Mouse (Mus musculus): ENCODE data around the gene Gmppa. TPM values are rescaled to one million over a fixed set of nuclear protein-coding genes. Genes with fewer than 3 reads are reported as not detected.

Gene Gmppa
- polyA plus RNA-seq, 1 experiment from 2014 or later, result 57.2 TPM

DNA sequence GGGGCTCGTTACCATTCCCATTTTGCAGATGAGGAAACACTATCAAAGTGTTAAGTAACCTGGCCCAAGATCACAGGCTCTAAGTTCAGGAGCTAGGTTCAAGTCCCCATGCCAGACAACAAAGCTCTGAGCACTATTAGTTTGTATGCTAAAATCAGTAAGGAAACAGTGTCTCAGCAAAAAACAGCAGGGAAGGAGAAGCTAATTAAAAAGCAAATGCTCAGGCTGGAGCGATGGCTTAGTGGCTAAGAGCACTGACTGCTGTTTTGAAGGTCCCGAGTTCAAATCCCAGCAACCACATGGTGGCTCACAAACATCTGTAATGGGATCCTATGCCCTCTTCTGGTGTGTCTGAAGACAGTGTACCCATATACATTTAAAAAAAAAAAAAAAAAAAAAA is 23.5 kb upstream of the Gmppa start:
- no peak for ATAC-seq (replicated peaks; ENCODE audit: insufficient number of reproducible peaks, low FRiP score, low TSS enrichment)
- H3K4me2 ChIP-seq, result no peak overlapping the region
- peaks cover 21% of the 10 kb centered on the region for H3K4me1 ChIP-seq (ENCODE audit: control insufficient read depth, insufficient read depth, low read length)
- H3K9ac ChIP-seq (ENCODE audit: low read depth, low read length), result no peak overlapping the region
- 85% methylated on average over 3 of the region's 3 CpGs for WGBS (ENCODE audit: insufficient replicate concordance)
- H3K36me3 ChIP-seq (ENCODE audit: control insufficient read depth, insufficient read depth, low read length), result peaks cover 20% of the 10 kb centered on the region
- H3K27ac ChIP-seq (ENCODE audit: low read depth, low read length), result no peak overlapping the region
- no peak overlapping the region for H3K4me3 ChIP-seq (ENCODE audit: low read depth, low read length)
- H3K9me3 ChIP-seq (replicated peaks; ENCODE audit: control insufficient read depth, low read length), result no peaks in the 10 kb centered on the region
- H3K27me3 ChIP-seq (ENCODE audit: control insufficient read depth, insufficient read depth, low read length), result no peaks in the 10 kb centered on the region; the same call in 1 of the 2 replicates

GRCm38 (mm10) chr1:75413749-75414148 is 22.0 kb upstream of the Gmppa start:
- H3K4me3 ChIP-seq (ENCODE audit: low read depth, low read length), result no peak overlapping the region
- WGBS (ENCODE audit: insufficient replicate concordance), result 50% methylated on average over 3 of the region's 3 CpGs
- H3K9me3 ChIP-seq (replicated peaks; ENCODE audit: control insufficient read depth, low read length), result no peaks in the 10 kb centered on the region
- H3K27me3 ChIP-seq (ENCODE audit: control insufficient read depth, insufficient read depth, low read length), result no peaks in the 10 kb centered on the region; the same call in 1 of the 2 replicates
- peaks cover 12% of the 10 kb centered on the region; the same call in 1 of the 2 replicates for H3K4me1 ChIP-seq (ENCODE audit: control insufficient read depth, insufficient read depth, low read length)
- H3K9ac ChIP-seq (ENCODE audit: low read depth, low read length), result no peak overlapping the region
- H3K4me2 ChIP-seq, result no peak overlapping the region
- H3K36me3 ChIP-seq (ENCODE audit: control insufficient read depth, insufficient read depth, low read length), result peaks cover 24% of the 10 kb centered on the region
- no peak for ATAC-seq (replicated peaks; ENCODE audit: insufficient number of reproducible peaks, low FRiP score, low TSS enrichment)
- H3K27ac ChIP-seq (ENCODE audit: low read depth, low read length), result no peak overlapping the region

- Histone ChIP-seq H3K4me2 (peak overlapping the region; percentile 63), H3K4me1 (ENCODE audit: control insufficient read depth, insufficient read depth, low read length) (peaks cover 25% of the 10 kb centered on the region), H3K27me3 (ENCODE audit: control insufficient read depth, insufficient read depth, low read length) (peaks cover 28% of the 10 kb centered on the region), H3K27ac (ENCODE audit: low read depth, low read length) (no peak overlapping the region), H3K36me3 (ENCODE audit: control insufficient read depth, insufficient read depth, low read length) (peaks cover 5% of the 10 kb centered on the region; the same call in 1 of the 2 replicates), H3K9me3 (replicated peaks; ENCODE audit: control insufficient read depth, low read length) (no peaks in the 10 kb centered on the region), H3K4me3 (ENCODE audit: low read depth, low read length) (peak overlapping the region; percentile 32; the same call in 1 of the 2 replicates), H3K9ac (ENCODE audit: low read depth, low read length) (peak overlapping the region; percentile 56; the same call in 1 of the 2 replicates)
- WGBS (ENCODE audit: insufficient replicate concordance), result 7% methylated on average over 20 of the region's 20 CpGs
- ATAC-seq (replicated peaks; ENCODE audit: insufficient number of reproducible peaks, low FRiP score, low TSS enrichment), result no peak
These were observed 13.9 kb upstream of the Gmppa start for GRCm38 (mm10) chr1:75421794-75422193.

DNA sequence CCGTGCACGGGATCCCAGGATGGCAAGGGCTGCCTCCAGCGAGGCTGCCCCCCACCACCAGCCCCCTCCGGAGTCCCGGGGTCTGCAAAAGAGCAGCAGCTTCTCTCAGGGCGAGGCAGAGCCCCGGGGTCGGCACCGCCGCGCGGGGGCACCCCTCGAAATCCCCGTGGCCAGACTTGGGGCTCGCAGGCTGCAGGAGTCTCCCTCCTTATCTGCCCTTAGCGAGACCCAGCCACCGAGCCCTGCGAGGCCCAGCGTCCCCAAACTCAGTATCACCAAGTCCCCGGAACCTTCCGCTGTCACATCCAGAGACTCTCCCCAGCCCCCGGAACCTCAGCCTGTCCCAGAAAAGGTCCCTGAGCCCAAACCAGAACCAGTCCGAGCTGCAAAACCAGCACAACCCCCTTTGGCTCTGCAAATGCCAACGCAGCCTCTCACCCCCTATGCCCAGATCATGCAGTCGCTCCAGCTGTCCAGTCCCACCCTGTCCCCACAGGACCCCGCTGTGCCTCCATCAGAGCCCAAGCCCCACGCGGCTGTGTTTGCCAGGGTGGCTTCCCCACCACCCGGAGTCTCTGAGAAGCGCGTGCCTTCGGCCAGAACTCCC is 13.4 kb upstream of the Gmppa start:
- H3K27me3 ChIP-seq (ENCODE audit: control insufficient read depth, insufficient read depth, low read length), result peaks cover 28% of the 10 kb centered on the region
- H3K27ac ChIP-seq (ENCODE audit: low read depth, low read length), result no peak overlapping the region
- peak overlapping the region; percentile 63 for H3K4me2 ChIP-seq
- peak overlapping the region; percentile 69 for H3K9ac ChIP-seq (ENCODE audit: low read depth, low read length)
- H3K4me3 ChIP-seq (ENCODE audit: low read depth, low read length), result peak overlapping the region; percentile 32
- ATAC-seq (replicated peaks; ENCODE audit: insufficient number of reproducible peaks, low FRiP score, low TSS enrichment), result no peak
- peaks cover 25% of the 10 kb centered on the region for H3K4me1 ChIP-seq (ENCODE audit: control insufficient read depth, insufficient read depth, low read length)
- peaks cover 5% of the 10 kb centered on the region; the same call in 1 of the 2 replicates for H3K36me3 ChIP-seq (ENCODE audit: control insufficient read depth, insufficient read depth, low read length)
- 7% methylated on average over 19 of the region's 32 CpGs for WGBS (ENCODE audit: insufficient replicate concordance)
- no peaks in the 10 kb centered on the region for H3K9me3 ChIP-seq (replicated peaks; ENCODE audit: control insufficient read depth, low read length)

DNA sequence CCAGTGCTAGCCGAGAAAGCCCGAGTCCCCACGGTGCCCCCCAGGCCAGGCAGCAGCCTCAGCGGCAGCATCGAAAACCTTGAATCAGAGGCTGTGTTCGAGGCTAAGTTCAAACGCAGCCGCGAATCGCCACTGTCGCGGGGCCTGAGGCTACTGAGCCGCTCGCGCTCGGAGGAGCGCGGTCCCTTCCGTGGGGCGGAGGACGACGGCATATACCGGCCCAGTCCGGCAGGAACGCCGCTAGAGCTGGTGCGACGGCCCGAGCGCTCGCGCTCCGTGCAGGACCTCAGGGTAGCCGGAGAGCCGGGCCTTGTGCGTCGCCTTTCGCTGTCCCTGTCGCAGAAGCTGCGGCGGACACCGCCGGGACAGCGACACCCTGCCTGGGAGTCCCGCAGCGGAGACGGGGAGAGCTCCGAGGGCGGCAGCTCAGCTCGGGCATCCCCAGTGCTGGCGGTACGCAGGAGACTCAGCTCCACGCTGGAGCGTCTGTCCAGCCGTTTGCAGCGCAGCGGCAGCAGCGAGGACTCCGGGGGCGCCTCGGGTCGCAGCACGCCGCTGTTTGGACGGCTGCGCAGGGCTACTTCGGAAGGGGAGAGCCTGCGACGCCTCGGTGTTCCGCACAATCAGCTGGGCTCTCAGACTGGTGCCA is 12.8 kb upstream of the Gmppa start:
- peaks cover 25% of the 10 kb centered on the region for H3K4me1 ChIP-seq (ENCODE audit: control insufficient read depth, insufficient read depth, low read length)
- peaks cover 5% of the 10 kb centered on the region; the same call in 1 of the 2 replicates for H3K36me3 ChIP-seq (ENCODE audit: control insufficient read depth, insufficient read depth, low read length)
- H3K9ac ChIP-seq (ENCODE audit: low read depth, low read length), result peak overlapping the region; percentile 69
- ATAC-seq (replicated peaks; ENCODE audit: insufficient number of reproducible peaks, low FRiP score, low TSS enrichment), result peak; percentile 23
- H3K27ac ChIP-seq (ENCODE audit: low read depth, low read length), result 0 out of 2 replicates have a peak overlapping the region, but pooled peaks have one; percentile 12
- no peaks in the 10 kb centered on the region for H3K9me3 ChIP-seq (replicated peaks; ENCODE audit: control insufficient read depth, low read length)
- H3K4me2 ChIP-seq, result peak overlapping the region; percentile 63
- H3K27me3 ChIP-seq (ENCODE audit: control insufficient read depth, insufficient read depth, low read length), result peaks cover 28% of the 10 kb centered on the region
- 3% methylated on average over 71 of the region's 71 CpGs for WGBS (ENCODE audit: insufficient replicate concordance)
- H3K4me3 ChIP-seq (ENCODE audit: low read depth, low read length), result peak overlapping the region; percentile 32

- no peak overlapping the region for H3K4me3 ChIP-seq (ENCODE audit: low read depth, low read length)
- no peak overlapping the region for H3K27ac ChIP-seq (ENCODE audit: low read depth, low read length)
- H3K36me3 ChIP-seq (ENCODE audit: control insufficient read depth, insufficient read depth, low read length), result 0 out of 2 replicates have a peak, but pooled peaks cover 6% of the 10 kb centered on the region
- H3K9ac ChIP-seq (ENCODE audit: low read depth, low read length), result no peak overlapping the region
- H3K4me1 ChIP-seq (ENCODE audit: control insufficient read depth, insufficient read depth, low read length), result peaks cover 25% of the 10 kb centered on the region
- H3K27me3 ChIP-seq (ENCODE audit: control insufficient read depth, insufficient read depth, low read length), result peaks cover 28% of the 10 kb centered on the region
- ATAC-seq (replicated peaks; ENCODE audit: insufficient number of reproducible peaks, low FRiP score, low TSS enrichment), result no peak
- WGBS (ENCODE audit: insufficient replicate concordance), result 73% methylated on average over 11 of the region's 11 CpGs
- no peak overlapping the region for H3K4me2 ChIP-seq
- no peaks in the 10 kb centered on the region for H3K9me3 ChIP-seq (replicated peaks; ENCODE audit: control insufficient read depth, low read length)
These were observed 11.8 kb upstream of the Gmppa start for GRCm38 (mm10) chr1:75423780-75424390.

DNA sequence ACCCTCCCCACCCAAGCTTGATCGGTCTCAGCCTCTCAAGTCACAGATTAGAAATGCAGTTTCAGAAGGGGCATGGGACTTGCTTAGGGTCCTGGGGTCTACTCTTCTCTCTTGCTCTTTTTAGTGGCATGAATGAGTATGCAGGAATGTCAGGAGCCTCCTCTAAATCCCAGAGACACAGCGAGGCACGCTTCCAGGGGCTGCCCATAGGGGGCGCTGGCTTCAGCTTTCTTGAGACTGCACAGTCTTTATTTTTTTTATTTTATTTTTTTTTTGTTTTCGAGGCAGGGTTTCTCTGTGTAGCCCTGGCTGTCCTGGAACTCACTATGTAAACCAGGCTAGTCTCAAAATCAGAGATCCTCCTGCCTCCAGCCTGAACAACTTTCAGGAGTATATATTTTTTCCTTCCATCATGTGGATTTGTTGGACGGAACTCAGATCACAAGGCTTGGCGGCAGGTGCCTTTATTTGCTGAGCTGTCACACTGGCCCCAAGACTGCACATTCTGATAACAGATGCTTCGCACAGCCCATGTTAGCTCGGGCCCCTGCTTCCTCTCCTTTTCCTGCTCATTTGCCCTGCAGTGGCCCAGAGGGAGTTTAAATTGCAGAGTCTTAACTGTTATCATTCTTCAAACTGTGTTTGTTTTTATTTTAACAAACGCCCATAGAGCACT is 9.8 kb upstream of the Gmppa start:
- WGBS (ENCODE audit: insufficient replicate concordance), result 23% methylated on average over 10 of the region's 10 CpGs
- Histone ChIP-seq H3K27me3 (ENCODE audit: control insufficient read depth, insufficient read depth, low read length) (peaks cover 28% of the 10 kb centered on the region), H3K9me3 (replicated peaks; ENCODE audit: control insufficient read depth, low read length) (no peaks in the 10 kb centered on the region), H3K27ac (ENCODE audit: low read depth, low read length) (no peak overlapping the region), H3K4me3 (ENCODE audit: low read depth, low read length) (no peak overlapping the region), H3K9ac (ENCODE audit: low read depth, low read length) (no peak overlapping the region), H3K4me1 (ENCODE audit: control insufficient read depth, insufficient read depth, low read length) (peaks cover 25% of the 10 kb centered on the region), H3K4me2 (no peak overlapping the region), H3K36me3 (ENCODE audit: control insufficient read depth, insufficient read depth, low read length) (peaks cover 8% of the 10 kb centered on the region; the same call in 1 of the 2 replicates)
- ATAC-seq (replicated peaks; ENCODE audit: insufficient number of reproducible peaks, low FRiP score, low TSS enrichment), result no peak

GRCm38 (mm10) chr1:75438782-75439181 is 3.1 kb downstream of the Gmppa start:
- H3K27ac ChIP-seq (ENCODE audit: low read depth, low read length), result no peak overlapping the region
- H3K36me3 ChIP-seq (ENCODE audit: control insufficient read depth, insufficient read depth, low read length), result no peaks in the 10 kb centered on the region
- no peaks in the 10 kb centered on the region; the same call in 1 of the 2 replicates for H3K27me3 ChIP-seq (ENCODE audit: control insufficient read depth, insufficient read depth, low read length)
- H3K9ac ChIP-seq (ENCODE audit: low read depth, low read length), result no peak overlapping the region
- no peaks in the 10 kb centered on the region for H3K9me3 ChIP-seq (replicated peaks; ENCODE audit: control insufficient read depth, low read length)
- no peak overlapping the region for H3K4me2 ChIP-seq
- peaks cover 17% of the 10 kb centered on the region; the same call in 1 of the 2 replicates for H3K4me1 ChIP-seq (ENCODE audit: control insufficient read depth, insufficient read depth, low read length)
- WGBS (ENCODE audit: insufficient replicate concordance), result 67% methylated on average over 8 of the region's 9 CpGs
- ATAC-seq (replicated peaks; ENCODE audit: insufficient number of reproducible peaks, low FRiP score, low TSS enrichment), result no peak
- no peak overlapping the region for H3K4me3 ChIP-seq (ENCODE audit: low read depth, low read length)
